Mouse (Mus musculus) T-cell, adult 2 months (primary cell): Measurements from ENCODE around the gene Defb20.

ENCODE experiments used
- DNase-seq: peaks from one replicate; pipeline ENCODE4 v3.0.0; 2022; ENCODE audit warnings: low spot score

Gene Defb20

GRCm38 (mm10) chr2:152500204-152500862 is 23.5 kb downstream of the Defb20 start:
- no peak for DNase-seq

- no peak for DNase-seq
Observed at GRCm38 (mm10) chr2:152500863-152501229, 24.0 kb downstream of the Defb20 start.

GRCm38 (mm10) chr2:152503950-152504349 is 27.1 kb downstream of the Defb20 start:
- no peak for DNase-seq

GRCm38 (mm10) chr2:152511592-152511991 is 34.7 kb downstream of the Defb20 start, which contains the start of gene Defb26:
Defb26 (minus strand) TSS chr2:152511692.
- no peak for DNase-seq

- no peak for DNase-seq
Observed at GRCm38 (mm10) chr2:152516084-152516483, 39.2 kb downstream of the Defb20 start.

- no peak for DNase-seq
Observed at GRCm38 (mm10) chr2:152517981-152518380, 41.1 kb downstream of the Defb20 start, which contains the start of gene Defb28. Defb28 (plus strand) TSS chr2:152518255.
